ENCODE assay signal across 18 mouse cellular contexts in genomic region chr8:81027991-81028390, GRCm38 (mm10).
"Had no signal": no experiment of that assay in that cellular context is flagged by ENCODE, and none has a peak within 500 bp of the region (broad histone marks: within the 10 kb centered on the region; RNA-seq: fewer than 3 reads in every experiment).

No protein-coding gene starts in this region.

- H3K4me1 ChIP-seq: liver, embryonic 12.5 days; liver, embryonic 15.5 days; midbrain, embryonic 12.5 days; midbrain, embryonic 15.5 days; neural tube, embryonic 12.5 days; neural tube, embryonic 15.5 days; stomach, embryonic 15.5 days had no signal

- H3K36me3 ChIP-seq: liver, embryonic 12.5 days; liver, embryonic 15.5 days; midbrain, embryonic 12.5 days; midbrain, embryonic 15.5 days; neural tube, embryonic 12.5 days; neural tube, embryonic 15.5 days; stomach, embryonic 15.5 days had no signal

- ATAC-seq: liver, embryonic 12.5 days; lung, postnatal 0 days; midbrain, embryonic 15.5 days had no signal

- H3K4me2 ChIP-seq: liver, embryonic 12.5 days; liver, embryonic 15.5 days; midbrain, embryonic 12.5 days; midbrain, embryonic 15.5 days; neural tube, embryonic 12.5 days; neural tube, embryonic 15.5 days; stomach, embryonic 15.5 days had no signal

- H3K4me3 ChIP-seq: left cerebral cortex, adult 2 months; liver, embryonic 12.5 days; liver, embryonic 15.5 days; midbrain, embryonic 12.5 days; midbrain, embryonic 15.5 days; neural tube, embryonic 12.5 days; neural tube, embryonic 15.5 days; stomach, embryonic 15.5 days had no signal

- H3K9me3 ChIP-seq: neural tube, embryonic 15.5 days had no signal

- DNase-seq: kidney, adult 2 months; kidney, postnatal 25 days; lung, adult 2 months; right cerebral cortex, adult 18-20 months; right cerebral cortex, postnatal 14 days; spleen, adult 18-20 months; thymus, postnatal 25 days had no signal

- H3K27ac ChIP-seq: kidney, postnatal 0 days; left cerebral cortex, adult 2 months; liver, embryonic 12.5 days; liver, embryonic 15.5 days; macrophage; midbrain, embryonic 12.5 days; midbrain, embryonic 15.5 days; neural tube, embryonic 12.5 days; neural tube, embryonic 15.5 days; stomach, embryonic 15.5 days had no signal

- H3K27me3 ChIP-seq: liver, embryonic 12.5 days; liver, embryonic 15.5 days; midbrain, embryonic 12.5 days; midbrain, embryonic 15.5 days; neural tube, embryonic 12.5 days; neural tube, embryonic 15.5 days; stomach, embryonic 15.5 days had no signal

- H3K9ac ChIP-seq: liver, embryonic 12.5 days; liver, embryonic 15.5 days; midbrain, embryonic 12.5 days; midbrain, embryonic 15.5 days; neural tube, embryonic 12.5 days; neural tube, embryonic 15.5 days; stomach, embryonic 15.5 days had no signal
